Mouse (Mus musculus) bone marrow, adult 2 months (tissue): ENCODE results near the gene Zfp524.

Experiments
- CTCF ChIP-seq: fragments of 200-500 bp; IDR thresholded peaks from 2 replicates; pipeline ENCODE4 v1.5.1; 2011; ENCODE audit warnings: low read length, control low read depth; ENCODE audit not compliant: control insufficient read depth, insufficient read depth
- POLR2A ChIP-seq: fragments of 200-500 bp; IDR thresholded peaks from 2 replicates; pipeline ENCODE4 v1.6.1; 2011; ENCODE audit warnings: low read depth, mild to moderate bottlenecking, control low read depth, low read length, borderline replicate concordance; ENCODE audit not compliant: control insufficient read depth

DNA sequence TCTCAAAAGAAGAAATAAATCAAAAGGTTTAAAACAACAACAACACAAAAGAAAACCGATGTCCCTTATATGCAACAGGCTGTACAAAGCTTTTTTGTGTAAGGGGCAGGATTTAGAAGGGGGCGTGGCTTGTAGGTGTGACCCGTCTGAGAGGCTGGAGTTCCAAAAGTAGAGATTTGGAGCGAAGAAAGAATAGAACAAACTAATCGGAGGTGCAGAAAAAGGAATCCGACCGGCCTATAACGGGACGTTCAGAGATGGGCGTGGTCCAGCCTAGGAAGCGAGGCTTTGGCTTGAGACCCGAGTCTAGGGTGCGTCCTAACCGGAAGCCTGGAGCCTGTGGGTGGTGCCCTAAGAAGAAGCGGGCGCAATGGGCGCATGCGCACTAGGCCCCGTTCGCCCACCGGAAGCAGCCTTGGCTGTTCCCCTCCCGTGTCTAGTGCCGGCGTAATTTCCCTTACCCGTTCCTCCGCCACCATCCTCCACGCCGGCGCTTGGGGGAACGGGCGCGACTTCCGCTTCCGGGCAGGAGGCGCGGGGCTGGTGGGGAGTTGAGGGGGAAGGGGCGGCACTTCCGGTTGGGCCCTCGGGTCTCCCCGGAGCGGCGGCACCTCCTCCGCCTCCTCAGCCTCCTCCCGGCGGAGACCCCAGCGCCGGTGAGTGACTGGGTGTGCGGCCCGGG lies 5.9 kb downstream of the Zfp524 start, which contains the start of the genes Zfp865 and Ccdc106:
- TF ChIP-seq CTCF: no peak
- peak; percentile 82; the same call in 1 of the 2 replicates for TF ChIP-seq POLR2A
